ENCODE assay signal across 13 mouse cellular contexts in genomic region chr15:3245036-3245435, GRCm38 (mm10). TPM values are rescaled to one million over a fixed set of nuclear protein-coding genes. Genes with fewer than 3 reads are reported as not detected.
DNase-seq lines count a peak whose midpoint lies in the region; TF ChIP-seq lines count a peak whose summit lies in the region.
"Not testable (repeated sequence)": the region's sequence is repeated elsewhere in the genome, so short reads cannot be mapped to it uniquely, and the experiment has no call there.
"Had no signal": no experiment of that assay in that cellular context is flagged by ENCODE, and none has a peak within 500 bp of the region (broad histone marks: within the 10 kb centered on the region; RNA-seq: fewer than 3 reads in every experiment).

No protein-coding gene starts in this region.

- peak; percentile 4 to 10 for DNase-seq in B cell, adult 2 months
- peak; percentile 95 for DNase-seq in heart, adult 11 months
- peak; percentile 14 for DNase-seq in kidney, adult 2 months
- DNase-seq in liver, adult 2 months (ENCODE audit: extremely low read depth, low read depth, low spot score), result peak; percentile 99

- TF ChIP-seq POLR2A in kidney, adult 2 months (IDR thresholded peaks at IDR 0.05; ENCODE audit: low read depth, low read length); liver, adult 2 months (IDR thresholded peaks at IDR 0.05; ENCODE audit: extremely low read depth, insufficient read depth, low read length): not testable (repeated sequence)

- not testable (repeated sequence) for H3K27ac ChIP-seq in kidney, adult 2 months (ENCODE audit: insufficient read depth, low read depth, low read length)
- peak overlapping the region; percentile 51 for H3K27ac ChIP-seq in liver, adult 2 months (replicated peaks; ENCODE audit: insufficient read depth, low read depth, low read length)

- not testable (repeated sequence) for H3K4me1 ChIP-seq in kidney, adult 2 months (ENCODE audit: control insufficient read depth, insufficient read depth, low read length); liver, adult 2 months (ENCODE audit: control insufficient read depth, insufficient read depth, low read length)

- 83% methylated on average over 10 of the region's 10 CpGs for WGBS in kidney, adult 2 months
- WGBS in liver, adult 2 months, result 22% methylated on average over 10 of the region's 10 CpGs

- H3K9ac ChIP-seq in liver, adult 2 months (ENCODE audit: low read depth, low read length), result peak overlapping the region; percentile 30; the same call in 1 of the 2 replicates

- not testable (repeated sequence) for H3K79me2 ChIP-seq in liver, adult 2 months (ENCODE audit: control insufficient read depth, insufficient read depth, low read length)

- TF ChIP-seq CTCF in kidney, adult 2 months (conservative IDR thresholded peaks at IDR 0.05; ENCODE audit: insufficient read depth, insufficient read length, low read depth, low read length); liver, adult 2 months (IDR thresholded peaks at IDR 0.05; ENCODE audit: low read depth, low read length): not testable (repeated sequence)

- not testable (repeated sequence) for H3K27me3 ChIP-seq in kidney, adult 2 months (replicated peaks; ENCODE audit: control insufficient read depth, insufficient read depth, low read length); liver, adult 2 months (ENCODE audit: control insufficient read depth, insufficient read depth, low read length)

- H3K4me3 ChIP-seq in kidney, adult 2 months (ENCODE audit: insufficient read depth, low read depth, low read length), result not testable (repeated sequence)
- H3K4me3 ChIP-seq in liver, adult 2 months (ENCODE audit: insufficient read depth, low read depth, low read length), result peak overlapping the region; percentile 12; the same call in 1 of the 2 replicates

- H3K36me3 ChIP-seq in kidney, adult 2 months (ENCODE audit: control insufficient read depth, insufficient read depth, low read length); liver, adult 2 months (ENCODE audit: control insufficient read depth, insufficient read depth, low read length): not testable (repeated sequence)

RNA-seq across cellular contexts. Expression of gene Selenop, which starts 23.3 kb away (rescaled TPM):
- 451 and 505 TPM in 2 replicates for polyA plus RNA-seq in kidney, adult 2 months (2012; rRNA removed)
- 6,785 and 8,531 TPM in 2 replicates for total RNA-seq in liver, adult 2 months (2014; rRNA removed)
- 1,988 and 2,372 TPM in 2 replicates for polyA plus RNA-seq in liver, adult 2 months (2012; rRNA removed)
- polyA plus RNA-seq: G1E had no signal

RNA-seq across cellular contexts. Expression of gene Ccdc152, which starts 58.3 kb away (rescaled TPM):
- 1.0 and 1.3 TPM in 2 replicates for polyA plus RNA-seq in kidney, adult 2 months (2012; rRNA removed)
- total RNA-seq in liver, adult 2 months (2014; rRNA removed), result 5.3 and 7.3 TPM in 2 replicates
- 9.7 and 12.5 TPM in 2 replicates for polyA plus RNA-seq in liver, adult 2 months (2012; rRNA removed)
- total RNA-seq: adrenal gland, adult 2 months; adrenal gland, adult 8-10 months; adrenal gland, postnatal 10 days; adrenal gland, postnatal 14 days; adrenal gland, postnatal 25 days; adrenal gland, postnatal 36 days; MEL had no signal
- polyA plus RNA-seq: adrenal gland, adult 2 months; C2C12; G1E had no signal

Comparison
In these comparisons a context has a peak if more than half of its experiments do, and no peak if none do; other contexts are left out.
1. DNase-seq: peak in every context shown above with its lines; median percentile 99 in liver, adult 2 months; 95 in heart, adult 11 months; 14 in kidney, adult 2 months; 7 in B cell, adult 2 months.